Mouse (Mus musculus) bone marrow, adult 2 months (tissue): ENCODE results near the gene Kdm4b.

Source experiments
- CTCF ChIP-seq: fragments of 200-500 bp; IDR thresholded peaks from 2 replicates; pipeline ENCODE4 v1.5.1; 2011; ENCODE audit warnings: low read length, control low read depth; ENCODE audit not compliant: control insufficient read depth, insufficient read depth
- POLR2A ChIP-seq: fragments of 200-500 bp; IDR thresholded peaks from 2 replicates; pipeline ENCODE4 v1.6.1; 2011; ENCODE audit warnings: low read depth, mild to moderate bottlenecking, control low read depth, low read length, borderline replicate concordance; ENCODE audit not compliant: control insufficient read depth

DNA sequence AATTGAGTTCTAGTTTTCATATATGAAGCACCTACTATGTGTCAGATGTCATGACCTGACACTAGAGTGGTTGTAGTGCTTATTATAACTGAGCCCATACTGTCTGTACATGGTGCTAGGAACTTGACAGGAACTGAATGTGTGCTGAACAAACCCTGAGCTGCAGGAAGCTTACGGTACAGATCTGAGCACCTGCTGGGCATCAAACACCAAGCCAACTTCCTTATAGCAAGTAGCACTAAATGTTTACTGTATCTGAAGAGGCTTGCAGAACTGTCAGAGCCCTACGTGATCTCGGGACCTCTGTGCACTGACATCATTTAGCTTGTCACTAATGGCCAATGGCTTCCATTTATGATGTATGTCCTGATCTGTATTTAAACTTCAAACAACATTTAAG, 105.7 kb downstream of the Kdm4b start:
- TF ChIP-seq POLR2A, result no peak
- no peak for TF ChIP-seq CTCF
